Mouse (Mus musculus): Measurements from ENCODE around the gene Ccdc24. TPM values are rescaled to one million over a fixed set of nuclear protein-coding genes. Genes with fewer than 3 reads are reported as not detected.
A peak's percentile ranks its signal among the peaks of the same experiment; 100 is the strongest.

The Ccdc24 gene
- polyA plus RNA-seq, 1 experiment from 2014 or later = 0.70 TPM

DNA sequence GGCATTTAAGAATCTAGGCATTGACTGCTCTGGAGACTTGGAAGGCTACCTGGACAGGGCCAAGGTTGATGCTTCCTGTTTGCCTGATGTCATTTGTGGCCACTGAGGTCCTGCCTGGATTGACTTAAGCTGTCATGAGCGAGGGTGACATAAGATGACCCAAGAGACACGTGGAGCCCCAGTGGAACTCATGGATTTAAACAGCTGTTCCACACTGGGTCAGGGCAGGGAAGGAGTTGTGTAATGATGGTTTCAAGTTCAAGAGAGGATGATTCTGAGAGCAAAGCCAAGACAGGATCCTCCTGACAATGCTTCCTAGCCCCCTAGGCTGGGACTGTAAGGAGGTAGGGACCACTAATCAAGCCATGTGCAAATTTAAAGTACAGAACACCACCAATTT is 40.9 kb downstream of the Ccdc24 start:
- Histone ChIP-seq H3K9me3 (ENCODE audit: control insufficient read depth, low read length) (no peaks in the 10 kb centered on the region), H3K9ac (ENCODE audit: low read length) (no peak overlapping the region), H3K27ac (replicated peaks in 1 of 2; ENCODE audit: control insufficient read depth in 1 of 2, insufficient read depth in 1 of 2, low read depth in 2 of 2, low read length in 2 of 2) (0 out of 4 replicates have a peak overlapping the region, but pooled peaks of 1 of the 2 experiments have one; percentile 2)

DNA sequence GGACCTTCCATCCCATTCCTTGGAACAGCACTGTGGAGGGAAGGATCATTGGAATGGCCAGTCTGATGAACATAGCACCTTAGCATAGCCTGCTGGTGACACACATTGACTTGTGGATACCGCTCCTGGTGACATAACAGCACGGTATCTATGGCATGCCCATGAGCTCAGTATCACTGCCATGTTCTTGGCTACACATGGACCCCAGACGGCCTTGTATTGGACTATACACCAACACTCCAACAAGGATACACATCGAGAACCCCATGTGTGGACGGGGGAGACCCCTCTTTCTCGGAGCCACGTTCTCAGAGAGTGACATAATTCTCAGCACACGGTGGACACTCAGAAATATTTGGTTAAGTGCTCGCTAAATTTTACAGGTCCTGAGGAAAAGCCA is 41.6 kb downstream of the Ccdc24 start:
- no peaks in the 10 kb centered on the region for H3K9me3 ChIP-seq (ENCODE audit: control insufficient read depth, low read length)
- no peak for ATAC-seq (ENCODE audit: insufficient number of reproducible peaks, insufficient read depth, low FRiP score, low read depth)
- peaks cover 15 to 33% of the 10 kb centered on the region in 2 experiments for H3K4me1 ChIP-seq (ENCODE audit: control insufficient read depth in 2 of 2, insufficient read depth in 2 of 2, low read length in 2 of 2)
- no peak overlapping the region for H3K9ac ChIP-seq (ENCODE audit: low read length)
- no peak overlapping the region for H3K4me3 ChIP-seq (ENCODE audit: control insufficient read depth in 1 of 2, insufficient read depth in 1 of 2, low read depth in 1 of 2, low read length in 2 of 2)
- WGBS = 93% methylated on average over 9 of the region's 9 CpGs
- 0 out of 2 replicates have a peak, but pooled peaks cover 3% of the 10 kb centered on the region for H3K27me3 ChIP-seq (ENCODE audit: control insufficient read depth, insufficient read depth, low read length)
- H3K36me3 ChIP-seq (ENCODE audit: control insufficient read depth, insufficient read depth, low read length) = no peaks in the 10 kb centered on the region
- 0 out of 2 replicates have a peak overlapping the region, but pooled peaks have one; percentile 46 for H3K4me2 ChIP-seq (ENCODE audit: low read length)
- no peak overlapping the region for H3K27ac ChIP-seq (replicated peaks in 1 of 2; ENCODE audit: control insufficient read depth in 1 of 2, insufficient read depth in 1 of 2, low read depth in 2 of 2, low read length in 2 of 2)

More for the DNA sequence above, 40.9 kb downstream of the Ccdc24 start:
- H3K4me1 ChIP-seq (ENCODE audit: control insufficient read depth in 2 of 2, insufficient read depth in 2 of 2, low read length in 2 of 2) = peaks cover 15 to 33% of the 10 kb centered on the region in 2 experiments
- 80% methylated on average over 2 of the region's 2 CpGs for WGBS
- H3K27me3 ChIP-seq (ENCODE audit: control insufficient read depth, insufficient read depth, low read length) = 0 out of 2 replicates have a peak, but pooled peaks cover 3% of the 10 kb centered on the region
- no peaks in the 10 kb centered on the region for H3K36me3 ChIP-seq (ENCODE audit: control insufficient read depth, insufficient read depth, low read length)
- H3K4me2 ChIP-seq (ENCODE audit: low read length) = no peak overlapping the region; the same call in 1 of the 2 replicates
- no peak for ATAC-seq (ENCODE audit: insufficient number of reproducible peaks, insufficient read depth, low FRiP score, low read depth)
- H3K4me3 ChIP-seq (ENCODE audit: control insufficient read depth in 1 of 2, insufficient read depth in 1 of 2, low read depth in 1 of 2, low read length in 2 of 2) = no peak overlapping the region

DNA sequence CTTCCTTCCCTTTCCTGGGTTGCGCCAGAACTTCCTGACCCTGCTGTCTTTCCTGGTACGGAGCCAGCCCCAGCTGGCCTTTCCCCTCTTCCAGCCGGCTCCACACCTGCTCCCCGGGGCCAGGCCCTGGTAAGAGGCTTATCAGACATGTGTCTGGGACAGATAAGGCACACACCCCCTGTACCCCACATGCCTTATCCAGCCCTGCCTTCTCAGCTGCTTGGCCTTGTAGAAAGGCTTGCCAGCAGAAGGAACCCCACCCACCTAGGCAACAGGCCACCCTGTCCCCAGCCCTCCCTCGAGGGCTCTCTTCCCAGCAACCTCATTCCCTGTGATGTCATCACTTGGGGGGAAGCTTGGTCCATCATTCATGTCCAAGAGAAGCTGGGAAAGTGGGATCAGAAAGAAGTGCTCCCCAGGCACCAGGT is 42.2 kb downstream of the Ccdc24 start:
- ATAC-seq (ENCODE audit: insufficient number of reproducible peaks, insufficient read depth, low FRiP score, low read depth) = peak; percentile 42
- H3K9me3 ChIP-seq (ENCODE audit: control insufficient read depth, low read length) = no peaks in the 10 kb centered on the region
- no peak overlapping the region; a peak in 1 of 4 replicates for H3K27ac ChIP-seq (replicated peaks in 1 of 2; ENCODE audit: control insufficient read depth in 1 of 2, insufficient read depth in 1 of 2, low read depth in 2 of 2, low read length in 2 of 2)
- peak overlapping the region; percentile 1; the same call in 1 of the 2 replicates for H3K9ac ChIP-seq (ENCODE audit: low read length)
- peaks cover 15 to 33% of the 10 kb centered on the region in 2 experiments for H3K4me1 ChIP-seq (ENCODE audit: control insufficient read depth in 2 of 2, insufficient read depth in 2 of 2, low read length in 2 of 2)
- H3K4me3 ChIP-seq (ENCODE audit: control insufficient read depth in 1 of 2, insufficient read depth in 1 of 2, low read depth in 1 of 2, low read length in 2 of 2) = no peak overlapping the region
- WGBS = 5% methylated on average over 5 of the region's 5 CpGs
- H3K27me3 ChIP-seq (ENCODE audit: control insufficient read depth, insufficient read depth, low read length) = peaks cover 3% of the 10 kb centered on the region; the same call in 1 of the 2 replicates
- H3K4me2 ChIP-seq (ENCODE audit: low read length) = peak overlapping the region; percentile 46
- H3K36me3 ChIP-seq (ENCODE audit: control insufficient read depth, insufficient read depth, low read length) = no peaks in the 10 kb centered on the region

DNA sequence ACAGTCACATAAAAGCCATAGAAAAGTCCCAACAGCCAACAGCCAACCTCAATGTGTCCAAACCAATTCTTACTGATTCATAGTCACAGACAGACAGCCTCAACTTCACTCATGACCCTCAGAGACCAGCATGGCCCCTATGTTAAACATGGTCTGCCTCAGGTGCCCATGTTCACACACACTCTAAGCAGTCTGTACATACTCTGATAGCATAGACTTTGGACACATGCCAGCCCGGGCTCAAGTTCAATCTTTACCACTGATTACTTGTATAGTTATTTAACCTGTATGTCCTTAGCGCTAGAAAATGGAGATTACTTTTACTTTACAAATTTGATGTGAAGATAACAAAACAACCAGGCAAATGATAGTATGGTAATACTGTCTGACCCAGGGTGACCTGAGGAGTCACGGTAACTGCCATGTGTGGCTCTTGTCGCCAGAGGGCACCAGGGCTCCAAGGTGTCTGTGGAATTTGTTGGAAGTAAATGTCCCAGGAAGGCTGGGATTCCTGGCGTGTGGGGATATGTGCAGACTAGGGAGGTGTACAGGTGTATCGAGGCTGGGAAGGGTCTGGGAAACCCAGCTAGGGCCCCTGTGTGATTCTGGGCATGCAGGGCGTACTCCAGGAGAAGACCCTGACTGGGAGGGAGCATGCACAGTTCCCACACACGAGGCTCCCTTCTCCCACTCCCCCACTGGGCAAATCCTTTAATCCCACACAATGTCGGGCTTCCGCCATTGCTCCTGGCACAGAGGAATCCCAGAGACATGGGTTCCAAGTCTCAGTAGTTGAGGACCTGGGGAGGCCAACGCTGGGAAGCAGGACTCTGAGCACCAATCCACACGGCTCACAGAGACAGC is 42.9 kb downstream of the Ccdc24 start:
- Histone ChIP-seq H3K4me2 (ENCODE audit: low read length) (peak overlapping the region; percentile 46), H3K9me3 (ENCODE audit: control insufficient read depth, low read length) (no peaks in the 10 kb centered on the region), H3K27ac (replicated peaks in 1 of 2; ENCODE audit: control insufficient read depth in 1 of 2, insufficient read depth in 1 of 2, low read depth in 2 of 2, low read length in 2 of 2) (no peak overlapping the region; a peak in 1 of 4 replicates), H3K27me3 (ENCODE audit: control insufficient read depth, insufficient read depth, low read length) (peaks cover 3% of the 10 kb centered on the region; the same call in 1 of the 2 replicates), H3K4me3 (ENCODE audit: control insufficient read depth in 1 of 2, insufficient read depth in 1 of 2, low read depth in 1 of 2, low read length in 2 of 2) (no peak overlapping the region), H3K4me1 (ENCODE audit: control insufficient read depth in 2 of 2, insufficient read depth in 2 of 2, low read length in 2 of 2) (peaks cover 13 to 26% of the 10 kb centered on the region in 2 experiments), H3K9ac (ENCODE audit: low read length) (peak overlapping the region; percentile 1; the same call in 1 of the 2 replicates), H3K36me3 (ENCODE audit: control insufficient read depth, insufficient read depth, low read length) (no peaks in the 10 kb centered on the region)
- 9% methylated on average over 12 of the region's 12 CpGs for WGBS
- peak; percentile 24; the same call in 1 of the 2 replicates for ATAC-seq (ENCODE audit: insufficient number of reproducible peaks, insufficient read depth, low FRiP score, low read depth)

- no peak overlapping the region for H3K9ac ChIP-seq (ENCODE audit: low read length)
- no peak for ATAC-seq (ENCODE audit: insufficient number of reproducible peaks, insufficient read depth, low FRiP score, low read depth)
- peaks cover 3% of the 10 kb centered on the region; the same call in 1 of the 2 replicates for H3K27me3 ChIP-seq (ENCODE audit: control insufficient read depth, insufficient read depth, low read length)
- WGBS = 64% methylated on average over 8 of the region's 8 CpGs
- no peak overlapping the region for H3K4me3 ChIP-seq (ENCODE audit: control insufficient read depth in 1 of 2, insufficient read depth in 1 of 2, low read depth in 1 of 2, low read length in 2 of 2)
- H3K27ac ChIP-seq (replicated peaks in 1 of 2; ENCODE audit: control insufficient read depth in 1 of 2, insufficient read depth in 1 of 2, low read depth in 2 of 2, low read length in 2 of 2) = no peak overlapping the region
- H3K9me3 ChIP-seq (ENCODE audit: control insufficient read depth, low read length) = no peaks in the 10 kb centered on the region
- H3K4me1 ChIP-seq (ENCODE audit: control insufficient read depth in 2 of 2, insufficient read depth in 2 of 2, low read length in 2 of 2) = peaks cover 11 to 24% of the 10 kb centered on the region in 2 experiments
- no peaks in the 10 kb centered on the region for H3K36me3 ChIP-seq (ENCODE audit: control insufficient read depth, insufficient read depth, low read length)
- H3K4me2 ChIP-seq (ENCODE audit: low read length) = no peak overlapping the region
Observed at GRCm38 (mm10) chr4:117828572-117829145, 43.7 kb downstream of the Ccdc24 start.

GRCm38 (mm10) chr4:117818032-117818431 is 54.3 kb downstream of the Ccdc24 start:
- Histone ChIP-seq H3K4me2 (ENCODE audit: low read length) (no peak overlapping the region), H3K9ac (ENCODE audit: low read length) (no peak overlapping the region), H3K4me3 (ENCODE audit: control insufficient read depth in 1 of 2, insufficient read depth in 1 of 2, low read depth in 1 of 2, low read length in 2 of 2) (no peak overlapping the region), H3K4me1 (ENCODE audit: control insufficient read depth in 2 of 2, insufficient read depth in 2 of 2, low read length in 2 of 2) (peaks cover 5% of the 10 kb centered on the region in 2 experiments; a peak in 3 of 4 replicates), H3K27me3 (ENCODE audit: control insufficient read depth, insufficient read depth, low read length) (no peaks in the 10 kb centered on the region), H3K9me3 (ENCODE audit: control insufficient read depth, low read length) (peaks cover 8% of the 10 kb centered on the region; the same call in 1 of the 2 replicates), H3K36me3 (ENCODE audit: control insufficient read depth, insufficient read depth, low read length) (no peaks in the 10 kb centered on the region), H3K27ac (replicated peaks in 1 of 2; ENCODE audit: control insufficient read depth in 1 of 2, insufficient read depth in 1 of 2, low read depth in 2 of 2, low read length in 2 of 2) (no peak overlapping the region)
- ATAC-seq (ENCODE audit: insufficient number of reproducible peaks, insufficient read depth, low FRiP score, low read depth) = no peak
- WGBS = 81% methylated on average over 10 of the region's 10 CpGs

GRCm38 (mm10) chr4:117816776-117817175 is 55.6 kb downstream of the Ccdc24 start:
- no peak overlapping the region for H3K27ac ChIP-seq (replicated peaks in 1 of 2; ENCODE audit: control insufficient read depth in 1 of 2, insufficient read depth in 1 of 2, low read depth in 2 of 2, low read length in 2 of 2)
- H3K9me3 ChIP-seq (ENCODE audit: control insufficient read depth, low read length) = peaks cover 8% of the 10 kb centered on the region; the same call in 1 of the 2 replicates
- H3K9ac ChIP-seq (ENCODE audit: low read length) = no peak overlapping the region
- 63% methylated on average over 5 of the region's 5 CpGs for WGBS
- no peaks in the 10 kb centered on the region for H3K27me3 ChIP-seq (ENCODE audit: control insufficient read depth, insufficient read depth, low read length)
- no peak overlapping the region for H3K4me2 ChIP-seq (ENCODE audit: low read length)
- H3K36me3 ChIP-seq (ENCODE audit: control insufficient read depth, insufficient read depth, low read length) = no peaks in the 10 kb centered on the region
- no peak overlapping the region for H3K4me3 ChIP-seq (ENCODE audit: control insufficient read depth in 1 of 2, insufficient read depth in 1 of 2, low read depth in 1 of 2, low read length in 2 of 2)
- H3K4me1 ChIP-seq (ENCODE audit: control insufficient read depth in 2 of 2, insufficient read depth in 2 of 2, low read length in 2 of 2) = peaks cover 5% of the 10 kb centered on the region in 2 experiments; a peak in 3 of 4 replicates
- ATAC-seq (ENCODE audit: insufficient number of reproducible peaks, insufficient read depth, low FRiP score, low read depth) = no peak

All from heart, embryonic 14.5 days (tissue).